Mouse (Mus musculus) urinary bladder, postnatal 36 days (tissue): ENCODE measurements around the gene Gab1.
A peak's percentile ranks its signal among the peaks of the same experiment; 100 is the strongest.

ENCODE experiments used
- DNase-seq, 2 experiments: peaks; one replicate each; pipeline ENCODE4 v3.0.0; 2022; ENCODE audit warnings: low spot score in 2 of 2, mixed read lengths in 1 of 2

Gab1 gene

DNA sequence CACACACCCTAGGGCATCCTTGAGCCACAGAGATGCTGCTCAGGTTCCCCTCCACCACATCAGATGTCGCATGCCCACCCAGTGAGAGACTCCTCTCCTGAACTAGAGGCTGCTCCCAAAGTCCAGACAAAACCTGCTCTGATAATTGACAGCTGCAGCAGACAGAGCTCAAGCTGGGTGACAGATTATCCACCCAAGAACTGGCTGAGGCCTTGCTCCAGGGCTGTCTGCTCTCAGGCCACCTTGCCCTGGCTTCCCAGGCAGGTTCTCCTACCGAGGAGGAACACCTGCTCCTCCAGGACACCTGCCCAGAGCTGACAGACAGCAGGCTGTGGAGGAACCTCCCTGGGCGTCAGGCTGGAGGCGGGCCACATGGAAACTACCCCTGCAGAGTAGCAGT is 7.6 kb downstream of the Gab1 start:
- DNase-seq = no peak

DNA sequence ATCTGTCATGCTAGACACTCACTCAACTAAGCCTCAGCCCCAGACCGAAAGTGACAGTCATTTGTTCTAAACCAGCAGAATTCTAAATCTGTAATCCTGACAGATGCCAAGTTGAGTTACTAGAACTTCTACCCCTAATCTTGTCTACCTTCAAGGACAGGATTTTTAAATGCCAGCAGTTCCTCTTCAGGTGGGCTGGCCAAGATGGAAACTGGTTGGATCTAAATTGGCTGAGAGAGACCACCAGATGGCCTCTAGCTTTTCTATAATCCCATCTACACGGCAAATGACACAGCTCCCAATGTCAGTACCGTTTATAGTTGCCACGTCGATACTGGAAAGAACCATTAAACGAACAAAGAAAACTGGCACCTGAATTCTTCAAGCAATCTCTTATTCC is 8.9 kb downstream of the Gab1 start:
- no peak for DNase-seq

DNA sequence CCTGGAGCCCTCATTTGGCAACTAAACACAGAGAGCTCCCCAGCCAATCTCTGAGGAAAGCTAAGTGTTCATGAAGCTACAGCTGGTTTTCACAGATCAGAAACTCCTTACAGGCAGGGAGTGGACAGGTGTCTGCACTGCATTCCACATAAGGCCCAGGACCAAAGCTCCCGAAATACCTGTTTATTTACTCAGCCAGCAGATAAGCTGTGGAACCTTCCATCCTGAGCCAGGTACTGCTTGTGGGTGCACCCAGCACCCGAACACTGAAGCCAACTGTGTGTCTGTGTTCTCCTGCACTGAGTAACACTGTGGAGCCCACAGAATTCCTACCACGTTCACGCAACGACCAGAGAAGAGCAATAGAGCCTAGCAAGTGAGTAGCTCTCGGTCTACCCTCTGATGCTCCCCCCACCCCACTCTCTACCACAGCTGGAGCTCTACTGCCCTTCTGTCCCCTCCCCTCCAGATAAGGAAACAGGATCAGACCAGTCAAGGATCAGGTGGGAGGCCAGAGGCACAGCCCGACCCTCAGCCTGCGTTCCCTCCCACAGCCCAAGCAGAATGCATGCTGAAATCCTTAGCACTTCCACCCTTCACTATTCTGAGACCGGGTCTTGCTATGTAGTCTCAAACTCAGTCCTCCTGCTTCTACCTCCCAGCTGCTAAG is 9.6 kb downstream of the Gab1 start:
- no peak for DNase-seq

DNA sequence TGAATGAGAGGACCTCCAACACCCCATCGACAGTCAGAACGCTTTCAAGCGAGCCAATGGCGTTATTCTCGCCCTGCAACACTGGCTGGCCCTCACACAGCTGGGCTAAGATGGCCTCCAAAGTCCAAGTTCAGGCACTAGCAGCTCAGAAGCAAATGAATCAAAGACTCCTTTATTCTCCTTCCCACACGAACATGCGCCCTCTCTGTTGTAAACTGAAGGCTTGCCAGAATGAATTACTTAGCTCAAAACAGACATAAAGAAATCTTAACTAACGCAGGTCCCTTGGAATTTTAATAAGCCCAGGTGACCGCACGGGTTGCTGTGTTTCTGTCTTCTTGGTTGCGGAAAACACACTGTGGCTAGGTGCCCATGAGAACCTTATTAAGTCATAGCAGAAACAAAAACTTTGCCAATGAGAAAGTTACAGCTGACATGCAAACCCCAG is 10.4 kb downstream of the Gab1 start:
- DNase-seq = no peak

DNA sequence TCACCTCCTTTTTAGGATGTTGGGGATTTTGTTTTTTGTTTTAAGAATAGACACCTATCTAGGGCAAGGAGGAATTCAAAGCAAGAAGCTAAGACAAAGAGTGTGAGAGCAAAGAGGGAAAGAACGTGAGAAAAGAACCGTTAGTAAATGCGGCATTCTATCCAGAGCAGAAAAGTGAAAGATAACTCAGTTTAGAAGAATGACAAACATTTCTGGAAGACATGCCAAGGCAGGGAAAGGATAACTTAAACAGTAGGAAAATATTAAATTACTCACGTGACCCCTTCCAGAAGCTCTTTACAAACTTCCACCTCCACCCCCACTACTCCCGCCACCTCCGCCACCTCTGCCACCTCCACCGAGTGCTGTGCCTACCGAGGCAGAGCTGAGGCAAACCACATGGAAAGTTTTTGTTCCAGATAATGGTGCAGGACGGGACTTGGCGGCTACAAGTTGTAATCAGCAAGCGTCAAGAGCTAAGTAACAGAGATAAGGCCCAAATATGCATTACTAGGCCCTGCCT is 11.5 kb downstream of the Gab1 start:
- DNase-seq = no peak

DNA sequence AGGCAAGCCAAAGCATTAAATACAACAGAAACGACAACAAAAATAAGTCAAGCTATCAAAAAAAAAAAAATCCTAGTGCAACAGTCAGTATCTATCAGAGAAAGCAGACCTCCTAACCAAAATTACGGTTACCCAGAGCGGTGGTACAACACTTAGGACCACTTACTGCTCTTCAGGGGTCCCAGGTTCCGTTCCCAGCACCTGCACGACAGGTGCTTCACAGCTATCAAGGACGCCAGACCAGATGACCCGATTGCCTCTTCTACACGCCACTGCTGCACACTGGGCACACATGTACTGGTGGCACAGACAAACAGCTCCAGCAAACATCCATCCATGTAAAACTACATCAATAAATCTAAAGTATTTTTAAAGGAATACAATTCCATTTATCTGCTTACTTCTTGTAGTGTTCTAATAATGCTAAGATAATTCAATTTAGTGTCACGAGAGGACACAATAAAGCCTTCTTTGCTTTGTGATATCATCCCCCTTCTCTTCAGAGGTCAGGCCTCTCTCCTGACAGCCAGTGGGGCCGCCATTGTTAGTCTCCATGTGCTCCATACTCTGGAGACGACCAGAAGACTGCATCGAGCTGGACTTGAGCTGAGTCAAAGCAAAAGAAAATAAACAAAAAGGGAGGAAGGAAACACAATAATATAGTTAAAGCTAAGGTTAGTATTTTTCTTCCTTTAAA is 12.2 kb downstream of the Gab1 start:
- DNase-seq = no peak

DNA sequence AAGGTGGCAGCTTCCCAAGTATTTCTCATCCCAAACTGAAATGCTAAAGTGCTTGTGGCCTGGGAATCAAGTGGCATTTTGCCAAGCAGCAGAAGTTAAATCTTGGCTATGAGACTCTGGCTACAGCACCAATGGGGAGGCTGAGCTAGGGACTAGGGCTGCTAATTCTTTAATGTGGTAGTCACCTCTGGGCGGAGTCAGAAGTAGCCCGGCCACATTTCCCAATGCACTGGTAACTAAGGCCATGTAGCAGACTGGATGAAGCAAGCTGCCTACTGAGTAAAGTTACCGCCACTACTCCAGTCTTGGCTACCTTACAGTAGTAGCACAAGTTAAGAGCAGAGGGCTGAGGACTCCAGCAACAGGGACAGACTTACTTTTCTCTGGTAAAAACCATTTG is 12.7 kb downstream of the Gab1 start:
- DNase-seq = peak; percentile 48 to 69

DNA sequence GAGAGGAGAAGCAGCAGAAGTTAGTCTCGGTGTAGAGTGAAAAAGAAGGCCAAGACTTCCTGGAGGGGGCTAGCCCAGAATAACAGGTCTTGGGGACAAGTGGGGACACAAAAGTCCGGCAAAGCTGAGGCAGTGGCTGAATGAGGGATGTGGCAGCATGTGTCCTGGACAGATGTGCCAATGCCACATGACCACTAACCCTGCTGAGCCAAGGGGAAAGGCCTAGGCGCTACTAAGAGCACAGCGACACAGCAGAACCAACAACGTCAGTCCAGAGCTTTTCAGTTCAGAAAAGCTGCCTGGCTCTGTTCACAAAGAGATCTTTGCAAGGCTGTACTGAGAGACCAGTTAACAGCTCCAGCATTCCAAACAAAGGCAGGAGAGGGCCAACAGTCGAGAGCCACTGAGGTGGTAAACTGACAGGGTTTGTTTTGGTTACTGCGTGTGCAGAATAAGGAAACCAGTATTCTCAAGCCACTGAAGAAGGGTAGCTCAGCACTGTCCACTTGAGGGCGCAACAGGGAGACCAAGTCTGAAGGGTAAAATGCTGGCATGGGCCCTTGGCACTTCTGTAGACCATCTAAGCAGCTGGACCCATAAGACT is 15.0 kb downstream of the Gab1 start:
- DNase-seq = no peak

DNA sequence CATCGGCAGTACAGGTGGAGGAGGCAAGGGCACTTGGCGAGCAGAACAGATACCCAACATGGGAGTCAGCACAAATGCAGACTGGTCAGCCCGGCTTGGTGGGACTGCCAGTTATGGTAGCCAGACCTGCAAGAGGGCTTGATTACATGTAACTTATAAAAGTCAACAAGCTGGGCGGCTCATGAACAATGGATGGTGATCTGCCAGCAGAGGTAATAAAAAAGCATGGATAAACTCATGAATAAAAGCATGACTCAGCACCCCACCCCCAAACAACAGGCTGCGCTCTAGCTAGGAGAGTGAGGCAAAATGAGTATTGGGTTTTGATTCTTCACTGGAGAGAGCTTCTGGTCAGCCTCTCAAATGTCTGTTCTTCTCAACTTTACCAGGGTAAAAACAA is 16.9 kb downstream of the Gab1 start:
- DNase-seq = peak in 1 of 2 experiments; percentile 31

DNA sequence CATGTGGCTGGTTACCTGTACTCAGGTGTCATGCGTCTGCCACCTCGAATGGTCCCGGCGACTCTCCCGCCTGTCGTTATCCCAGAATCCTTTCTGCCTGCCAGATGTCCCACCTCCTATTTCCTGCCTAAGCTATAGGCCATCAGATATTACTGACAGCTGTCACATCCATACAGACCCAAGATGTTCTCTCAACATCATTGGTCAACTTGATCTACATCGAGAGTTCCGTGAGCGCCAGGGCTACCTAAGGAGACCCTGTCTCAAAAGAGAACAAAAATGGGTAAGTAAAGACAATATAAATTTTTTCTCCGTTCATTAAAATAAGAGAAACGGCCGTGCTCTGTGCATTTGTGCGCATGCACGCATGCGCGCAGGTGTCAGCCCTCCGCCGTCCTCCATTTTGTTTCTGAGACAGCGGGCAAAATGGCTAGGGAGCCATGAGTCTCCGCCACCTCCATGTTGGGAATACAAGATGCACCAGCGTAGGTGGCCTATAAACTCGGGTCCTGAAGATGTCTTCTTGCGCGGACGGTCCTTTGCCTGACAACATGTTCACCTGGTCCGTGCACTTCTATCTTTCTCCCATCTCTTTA is 21.0 kb downstream of the Gab1 start:
- DNase-seq = no peak

DNA sequence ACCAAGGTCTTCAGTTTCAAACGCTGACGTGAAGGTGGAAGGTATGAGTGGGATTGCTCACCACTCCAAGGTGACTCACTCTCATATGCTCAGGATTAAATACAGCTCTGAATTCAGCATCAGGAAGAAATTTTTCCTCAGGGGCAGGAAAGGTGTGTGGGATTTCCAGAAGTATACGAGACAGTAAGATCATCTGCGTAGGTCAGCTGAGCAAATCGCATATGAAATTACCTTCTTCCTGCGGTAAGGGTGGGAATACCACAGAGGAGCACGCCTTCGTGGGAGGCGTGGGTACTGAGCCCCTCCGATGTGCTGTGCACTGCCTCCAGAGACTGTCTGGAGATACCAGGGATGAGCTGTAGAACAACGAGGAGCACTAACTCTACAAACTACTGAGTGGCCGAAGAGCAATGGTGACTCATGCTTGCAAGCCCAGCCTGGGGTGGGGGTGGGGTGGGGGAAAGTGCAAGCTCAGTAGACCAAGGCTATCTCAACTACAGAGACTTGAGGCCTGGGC is 22.4 kb downstream of the Gab1 start:
- no peak for DNase-seq

DNA sequence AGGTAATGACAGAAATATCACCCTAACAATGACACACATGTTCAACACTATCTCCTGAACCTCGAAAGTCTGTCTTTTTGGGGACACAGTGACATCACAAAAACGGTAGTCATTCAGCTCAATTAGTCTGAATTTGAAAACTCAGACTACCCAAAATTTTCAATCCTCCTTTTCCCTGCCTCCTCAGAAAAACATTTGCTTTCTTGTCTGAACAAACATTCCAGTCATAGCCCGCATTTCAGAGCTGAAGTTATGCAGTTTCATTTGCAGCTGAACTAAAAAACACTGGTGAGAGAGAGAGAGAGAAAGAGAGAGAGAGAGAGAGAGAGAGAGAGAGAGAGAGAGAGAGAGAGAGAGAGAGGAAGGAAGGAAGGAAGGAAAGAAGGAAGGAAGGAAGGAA is 23.2 kb downstream of the Gab1 start:
- no peak for DNase-seq

DNA sequence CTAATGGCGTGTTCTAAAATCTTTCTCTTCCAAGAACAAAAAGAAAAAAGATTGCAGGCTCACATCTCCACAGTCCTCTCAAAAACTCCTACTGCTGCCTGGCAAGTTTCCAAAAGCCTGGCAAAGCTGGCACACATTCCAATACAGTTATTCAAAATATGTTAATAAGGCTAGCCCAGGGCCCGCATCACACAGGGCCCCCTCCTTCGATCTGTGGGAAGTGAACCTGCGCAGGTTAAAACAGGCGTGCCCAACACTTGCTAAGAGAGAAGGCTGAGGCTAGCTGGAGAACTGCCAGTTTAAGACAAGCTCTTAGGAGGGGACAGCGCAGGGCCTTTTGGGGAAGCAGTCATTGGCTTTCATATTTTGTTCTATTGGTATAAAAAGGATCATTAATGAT is 23.7 kb downstream of the Gab1 start:
- peak in 1 of 2 experiments; percentile 28 for DNase-seq

DNA sequence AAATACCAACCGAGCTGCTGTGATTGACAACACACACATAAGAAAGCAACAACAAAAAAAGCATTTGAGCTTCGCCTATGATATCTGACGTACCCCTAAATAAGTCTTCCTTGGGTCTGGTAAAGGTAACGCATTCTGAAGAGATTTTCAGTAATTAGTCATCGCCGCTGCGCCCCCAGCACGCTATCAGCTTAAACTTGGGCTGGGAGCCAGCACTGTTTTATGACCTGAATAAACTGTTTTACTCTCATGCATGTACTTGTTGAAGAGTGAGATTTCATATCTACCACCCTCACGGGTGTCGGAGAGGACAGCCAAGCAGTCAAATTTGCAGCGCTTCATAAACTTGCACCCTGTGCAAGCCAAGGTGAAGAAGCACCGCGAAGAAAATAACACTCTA is 26.7 kb downstream of the Gab1 start:
- peak; percentile 75 to 77 for DNase-seq

DNA sequence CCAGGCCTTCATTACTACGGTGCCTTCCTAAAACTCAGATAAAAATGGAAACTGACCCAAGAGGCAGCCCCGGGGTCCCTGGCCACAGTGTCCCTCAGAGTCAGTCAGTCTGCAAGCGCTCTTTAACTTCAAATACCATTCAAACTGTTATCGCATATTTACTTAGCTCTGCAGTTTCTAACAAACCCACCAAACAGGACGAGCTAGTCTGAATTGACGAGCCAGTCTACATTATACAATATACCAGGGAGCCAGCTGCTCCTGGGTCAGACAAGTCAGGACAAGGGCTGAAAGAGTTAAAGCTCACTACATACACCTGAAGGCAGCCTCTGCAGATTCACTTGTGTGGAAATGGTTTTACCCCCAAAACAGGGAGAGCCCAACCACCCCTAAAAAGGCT is 27.1 kb downstream of the Gab1 start:
- peak; percentile 55 to 57 for DNase-seq

DNA sequence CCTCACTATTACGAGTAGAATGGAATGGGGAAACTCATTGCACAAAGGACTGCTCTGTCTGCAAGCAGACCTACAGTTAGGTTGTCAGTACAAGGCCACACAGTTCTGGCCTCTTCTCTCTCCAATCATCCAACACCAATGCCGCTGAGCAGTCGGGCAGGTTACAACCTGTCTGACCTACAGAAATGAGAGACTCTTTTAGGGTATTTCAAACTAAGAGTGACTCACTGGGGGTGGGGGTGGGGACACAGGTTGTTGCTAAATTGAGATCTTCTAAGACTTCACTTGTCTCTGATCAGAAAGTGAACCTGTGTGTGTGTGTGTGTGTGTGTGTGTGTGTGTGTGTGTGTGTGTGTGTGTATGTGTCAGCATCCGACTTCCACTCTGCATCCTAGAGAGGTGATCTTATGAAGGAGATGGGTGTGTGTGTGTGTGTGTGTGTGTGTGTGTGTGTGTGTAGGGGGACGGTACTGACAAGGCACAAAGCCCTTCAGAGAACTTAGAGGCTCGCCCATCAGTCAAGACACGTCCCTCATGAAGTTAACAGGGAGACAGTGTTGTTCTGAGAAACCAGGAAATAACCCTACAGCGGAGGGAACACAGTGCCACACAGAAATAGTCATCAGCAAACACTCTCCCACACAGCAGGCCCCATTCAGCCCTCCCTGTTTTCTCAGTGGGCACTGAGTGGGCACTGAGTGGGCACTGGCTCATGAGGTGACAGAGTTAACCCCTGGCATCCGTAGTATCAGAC is 27.7 kb downstream of the Gab1 start:
- DNase-seq = peak in 1 of 2 experiments; percentile 33

DNA sequence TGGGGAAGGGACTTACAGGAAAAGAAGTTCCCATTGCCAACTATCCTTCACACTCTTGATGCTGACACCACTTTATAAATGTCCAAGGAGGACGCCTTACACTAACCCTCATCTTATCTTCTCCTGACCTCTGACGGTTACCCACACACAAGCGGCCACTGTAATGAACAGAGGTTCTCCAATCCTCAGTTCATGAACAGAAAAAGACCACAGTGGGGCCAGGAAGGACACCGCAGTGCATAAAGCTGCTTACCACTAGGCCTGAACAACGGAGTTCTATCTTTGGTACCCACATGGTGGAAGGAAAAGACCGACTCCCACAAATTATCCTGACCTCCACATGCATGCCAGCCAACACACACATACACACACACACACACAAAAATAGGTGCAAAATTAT is 28.7 kb downstream of the Gab1 start:
- DNase-seq = no peak

DNA sequence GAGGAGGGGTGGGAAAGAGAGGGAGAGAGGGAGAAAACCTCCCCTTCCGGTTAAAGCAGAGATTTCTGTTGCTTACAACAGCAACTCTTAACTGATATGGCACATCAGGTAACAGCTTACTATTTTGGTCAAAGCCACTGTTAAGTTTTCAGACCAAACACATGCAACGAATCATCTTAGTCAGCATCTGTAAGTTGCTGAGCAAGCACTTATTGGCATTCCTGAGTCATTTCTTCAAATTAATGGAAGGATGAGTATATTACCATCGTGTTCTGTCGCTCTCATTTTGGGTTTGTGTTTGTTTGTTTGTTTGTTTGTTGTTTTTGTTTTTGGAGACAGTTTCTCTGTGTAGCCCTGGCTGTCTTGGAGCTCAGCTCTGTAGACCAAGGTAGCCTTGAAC is 30.3 kb downstream of the Gab1 start:
- no peak for DNase-seq

DNA sequence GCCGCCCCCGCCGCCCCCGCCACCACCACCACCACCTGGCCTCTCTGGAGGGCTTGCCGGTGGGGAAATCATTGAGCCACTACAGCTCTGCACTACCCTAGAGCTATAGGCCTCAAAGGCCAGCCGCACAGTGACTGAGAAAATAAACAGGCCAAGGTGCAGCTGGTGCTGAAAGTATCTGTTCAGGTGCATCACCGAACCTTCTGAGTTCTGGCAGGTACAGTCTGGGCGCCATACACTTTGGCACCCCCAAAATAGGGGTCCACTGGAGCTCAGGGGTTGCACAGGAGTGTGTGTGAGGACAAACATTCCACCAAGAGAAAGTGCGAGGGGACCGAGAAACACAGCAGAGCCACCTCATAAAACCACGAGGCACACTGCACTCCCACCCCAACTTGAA is 31.7 kb downstream of the Gab1 start:
- no peak for DNase-seq

DNA sequence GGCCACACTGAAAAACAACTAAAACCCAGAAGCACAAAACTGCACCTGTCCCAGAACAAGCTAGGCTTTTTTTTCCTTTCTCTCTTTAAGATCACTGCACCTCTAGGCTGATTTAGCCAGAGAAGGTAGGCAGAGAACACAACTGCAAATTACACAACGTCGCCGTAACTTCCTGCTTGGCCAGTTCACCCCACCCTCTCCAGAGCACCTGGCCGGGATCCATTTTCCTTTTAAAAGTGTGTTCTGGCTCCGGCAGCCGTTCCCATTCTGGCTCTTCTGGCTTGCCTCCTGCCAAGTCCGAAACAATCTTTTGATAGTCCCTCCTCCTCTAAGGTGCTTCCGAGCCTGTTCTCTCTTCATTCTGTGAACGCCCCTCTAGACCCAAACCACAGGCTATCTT is 32.4 kb downstream of the Gab1 start:
- DNase-seq = peak; percentile 62 to 77

DNA sequence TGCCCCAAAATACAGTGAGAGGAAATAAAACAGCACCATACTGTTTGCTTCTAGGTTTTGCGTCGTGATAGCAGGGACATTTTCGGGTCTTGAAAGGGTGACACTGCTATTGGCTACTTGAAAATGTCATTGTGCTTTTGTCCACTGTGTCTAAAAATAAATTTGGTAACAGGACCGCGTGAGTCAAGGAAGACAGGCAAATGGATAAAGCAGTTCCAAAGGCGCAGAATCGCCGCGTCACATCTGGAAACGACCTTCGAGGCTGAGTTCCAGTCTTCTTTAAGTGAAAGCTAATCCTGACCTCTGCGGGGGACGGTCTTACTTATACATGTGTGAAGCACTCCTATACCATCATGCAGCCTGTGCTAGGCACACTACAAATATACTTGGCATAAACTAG is 35.0 kb downstream of the Gab1 start:
- DNase-seq = no peak
